In genomic region chr2:64616931-64617330, GRCm38 (mm10) we compare ENCODE assay signal across 23 mouse cellular contexts.
DNase-seq lines count a peak whose midpoint lies in the region; ATAC-seq and TF ChIP-seq lines count a peak whose summit lies in the region.
"Had no signal": no experiment of that assay in that cellular context is flagged by ENCODE, and none has a peak within 500 bp of the region (broad histone marks: within the 10 kb centered on the region; RNA-seq: fewer than 3 reads in every experiment).

No protein-coding gene starts in this region.

- ATAC-seq in liver, embryonic 12.5 days, result no peak
- 0 out of 2 replicates have a peak, but pooled peaks have one; percentile 28 for ATAC-seq in liver, embryonic 15.5 days (ENCODE audit: insufficient read depth)
- ATAC-seq in liver, embryonic 11.5 days (replicated peaks; ENCODE audit: low FRiP score), result no peak
- ATAC-seq in intestine, postnatal 0 days, result no peak
- ATAC-seq: activated CD4-positive, CD25-positive, alpha-beta regulatory T cell, adult 4 months; CD4-positive, CD25-positive, alpha-beta regulatory T cell, adult 4 months; forebrain, embryonic 13.5 days; forebrain, embryonic 15.5 days; Patski had no signal

- no peaks in the 10 kb centered on the region for H3K36me3 ChIP-seq in liver, adult 2 months (ENCODE audit: control insufficient read depth, insufficient read depth, low read length)
- H3K36me3 ChIP-seq in liver, embryonic 12.5 days, result no peaks in the 10 kb centered on the region
- no peaks in the 10 kb centered on the region for H3K36me3 ChIP-seq in liver, embryonic 15.5 days (replicated peaks)
- H3K36me3 ChIP-seq in liver, embryonic 11.5 days (ENCODE audit: control insufficient read depth, insufficient read depth, low read length), result no peaks in the 10 kb centered on the region
- no peaks in the 10 kb centered on the region for H3K36me3 ChIP-seq in intestine, postnatal 0 days (ENCODE audit: control insufficient read depth, insufficient read depth)
- H3K36me3 ChIP-seq: embryonic facial prominence, embryonic 10.5 days; embryonic facial prominence, embryonic 12.5 days; forebrain, embryonic 15.5 days; G1E had no signal

- no peaks in the 10 kb centered on the region for H3K9me3 ChIP-seq in liver, embryonic 12.5 days (replicated peaks)
- H3K9me3 ChIP-seq in liver, embryonic 15.5 days (replicated peaks), result no peaks in the 10 kb centered on the region
- no peaks in the 10 kb centered on the region for H3K9me3 ChIP-seq in liver, embryonic 11.5 days (ENCODE audit: control insufficient read depth, low read length)
- no peaks in the 10 kb centered on the region for H3K9me3 ChIP-seq in intestine, postnatal 0 days (ENCODE audit: control insufficient read depth)
- H3K9me3 ChIP-seq: embryonic facial prominence, embryonic 10.5 days; embryonic facial prominence, embryonic 12.5 days; forebrain, embryonic 13.5 days; forebrain, embryonic 15.5 days; G1E had no signal

- no peak overlapping the region for H3K4me3 ChIP-seq in liver, adult 2 months (ENCODE audit: insufficient read depth, low read depth, low read length)
- no peak overlapping the region for H3K4me3 ChIP-seq in liver, embryonic 12.5 days
- no peak overlapping the region for H3K4me3 ChIP-seq in liver, embryonic 15.5 days (replicated peaks)
- H3K4me3 ChIP-seq in liver, embryonic 11.5 days (ENCODE audit: low read depth, low read length), result no peak overlapping the region
- no peak overlapping the region for H3K4me3 ChIP-seq in intestine, postnatal 0 days (ENCODE audit: low read depth, low read length)
- H3K4me3 ChIP-seq: embryonic facial prominence, embryonic 10.5 days; embryonic facial prominence, embryonic 12.5 days; forebrain, embryonic 13.5 days; forebrain, embryonic 15.5 days had no signal

- no peak overlapping the region for H3K9ac ChIP-seq in liver, adult 2 months (ENCODE audit: low read depth, low read length)
- H3K9ac ChIP-seq in liver, embryonic 12.5 days, result no peak overlapping the region
- no peak overlapping the region for H3K9ac ChIP-seq in liver, embryonic 15.5 days
- H3K9ac ChIP-seq in liver, embryonic 11.5 days (ENCODE audit: low read depth, low read length), result no peak overlapping the region
- no peak overlapping the region for H3K9ac ChIP-seq in intestine, postnatal 0 days (ENCODE audit: low read depth, low read length)
- H3K9ac ChIP-seq: embryonic facial prominence, embryonic 12.5 days; forebrain, embryonic 13.5 days; forebrain, embryonic 15.5 days had no signal

- no peak for TF ChIP-seq CTCF in liver, adult 2 months (IDR thresholded peaks at IDR 0.05; ENCODE audit: low read depth, low read length)
- TF ChIP-seq CTCF in intestine, postnatal 0 days (IDR thresholded peaks at IDR 0.05; ENCODE audit: low read depth), result no peak

- no peaks in the 10 kb centered on the region for H3K27me3 ChIP-seq in liver, adult 2 months (ENCODE audit: control insufficient read depth, insufficient read depth, low read length)
- no peaks in the 10 kb centered on the region for H3K27me3 ChIP-seq in liver, embryonic 12.5 days (replicated peaks)
- H3K27me3 ChIP-seq in liver, embryonic 15.5 days, result no peaks in the 10 kb centered on the region
- no peaks in the 10 kb centered on the region for H3K27me3 ChIP-seq in liver, embryonic 11.5 days (replicated peaks; ENCODE audit: control insufficient read depth, insufficient read depth, low read length)
- no peaks in the 10 kb centered on the region for H3K27me3 ChIP-seq in intestine, postnatal 0 days (replicated peaks; ENCODE audit: control insufficient read depth, insufficient read depth, low read length)
- H3K27me3 ChIP-seq: CH12.LX; embryonic facial prominence, embryonic 12.5 days; forebrain, embryonic 13.5 days; forebrain, embryonic 15.5 days had no signal

- no peak for TF ChIP-seq POLR2A in liver, adult 2 months (IDR thresholded peaks at IDR 0.05; ENCODE audit: extremely low read depth, insufficient read depth, low read length)

- peaks cover 4% of the 10 kb centered on the region; the same call in 1 of the 2 replicates for H3K4me1 ChIP-seq in liver, adult 2 months (ENCODE audit: control insufficient read depth, insufficient read depth, low read length)
- H3K4me1 ChIP-seq in liver, embryonic 12.5 days, result no peaks in the 10 kb centered on the region
- H3K4me1 ChIP-seq in liver, embryonic 15.5 days (replicated peaks), result no peaks in the 10 kb centered on the region
- no peaks in the 10 kb centered on the region for H3K4me1 ChIP-seq in liver, embryonic 11.5 days (replicated peaks; ENCODE audit: control insufficient read depth, insufficient read depth, low read length)
- H3K4me1 ChIP-seq in intestine, postnatal 0 days (replicated peaks; ENCODE audit: control insufficient read depth, insufficient read depth, low read length), result no peaks in the 10 kb centered on the region
- H3K4me1 ChIP-seq: embryonic facial prominence, embryonic 10.5 days; embryonic facial prominence, embryonic 12.5 days had no signal

- no peaks in the 10 kb centered on the region for H3K79me2 ChIP-seq in liver, adult 2 months (ENCODE audit: control insufficient read depth, insufficient read depth, low read length)

- 21% methylated on average over 2 of the region's 2 CpGs for WGBS in liver, adult 2 months
- WGBS in liver, embryonic 12.5 days (ENCODE audit: insufficient replicate concordance), result 55% methylated on average over 2 of the region's 2 CpGs
- 49% methylated on average over 2 of the region's 2 CpGs for WGBS in liver, embryonic 15.5 days (ENCODE audit: insufficient replicate concordance)
- 64% methylated on average over 2 of the region's 2 CpGs for WGBS in liver, embryonic 11.5 days
- 71% methylated on average over 2 of the region's 2 CpGs for WGBS in intestine, postnatal 0 days

- no peak overlapping the region for H3K27ac ChIP-seq in liver, adult 2 months (replicated peaks; ENCODE audit: insufficient read depth, low read depth, low read length)
- no peak overlapping the region for H3K27ac ChIP-seq in liver, embryonic 12.5 days
- H3K27ac ChIP-seq in liver, embryonic 15.5 days (replicated peaks), result no peak overlapping the region
- no peak overlapping the region; the same call in 1 of the 2 replicates for H3K27ac ChIP-seq in liver, embryonic 11.5 days (ENCODE audit: low read depth, low read length)
- no peak overlapping the region for H3K27ac ChIP-seq in intestine, postnatal 0 days (ENCODE audit: low read depth, low read length)
- H3K27ac ChIP-seq: embryonic facial prominence, embryonic 10.5 days; embryonic facial prominence, embryonic 12.5 days; forebrain, embryonic 13.5 days; forebrain, embryonic 15.5 days had no signal

- H3K4me2 ChIP-seq in liver, embryonic 12.5 days, result no peak overlapping the region
- H3K4me2 ChIP-seq in liver, embryonic 15.5 days, result no peak overlapping the region
- H3K4me2 ChIP-seq in liver, embryonic 11.5 days, result no peak overlapping the region
- no peak overlapping the region for H3K4me2 ChIP-seq in intestine, postnatal 0 days (replicated peaks; ENCODE audit: low read depth)
- H3K4me2 ChIP-seq: embryonic facial prominence, embryonic 12.5 days; forebrain, embryonic 13.5 days; forebrain, embryonic 15.5 days had no signal

- peak; percentile 84 for DNase-seq in liver, adult 2 months (ENCODE audit: extremely low read depth, low read depth, low spot score)
- DNase-seq in liver, embryonic 11.5 days (ENCODE audit: low spot score), result no peak
- DNase-seq: adrenal gland, adult 8-10 months; adrenal gland, postnatal 14 days; adrenal gland, postnatal 36 days; B cell, adult 2 months; cerebellum, adult 11-12 months; cerebellum, adult 2 months; cerebellum, adult 9-10 months; cerebellum, postnatal 10 days; cerebellum, postnatal 25 days had no signal
